Mouse (Mus musculus): ENCODE measurements around the gene Sprr3.
"Not testable (repeated sequence)": the region's sequence is repeated elsewhere in the genome, so short reads cannot be mapped to it uniquely, and the experiment has no call there.

Sprr3 gene

DNA sequence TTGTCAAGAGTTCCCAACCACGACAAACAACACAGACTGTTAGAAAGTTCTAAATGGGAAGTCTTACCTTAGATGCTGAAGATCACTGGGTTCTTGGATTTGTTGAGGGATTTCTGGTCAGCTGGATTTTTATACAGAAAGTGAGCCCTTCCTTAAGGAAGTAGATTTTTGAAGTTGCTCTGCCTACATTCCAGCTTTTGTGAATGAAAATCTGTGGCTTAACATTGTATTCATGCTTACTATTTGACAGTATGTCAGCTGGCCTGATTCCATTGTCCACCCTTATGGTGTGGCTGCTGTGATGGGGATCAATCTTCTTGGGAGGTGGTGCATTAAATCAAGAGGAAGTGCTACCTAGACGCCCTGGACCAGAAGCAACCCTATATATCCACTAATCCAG is at the start of gene Sprr3:
Gene Sprr3 (minus strand): TSS at position 101 of the 400 bp plus-strand sequence.
- DNase-seq (ENCODE audit: low spot score) = no peak

DNA sequence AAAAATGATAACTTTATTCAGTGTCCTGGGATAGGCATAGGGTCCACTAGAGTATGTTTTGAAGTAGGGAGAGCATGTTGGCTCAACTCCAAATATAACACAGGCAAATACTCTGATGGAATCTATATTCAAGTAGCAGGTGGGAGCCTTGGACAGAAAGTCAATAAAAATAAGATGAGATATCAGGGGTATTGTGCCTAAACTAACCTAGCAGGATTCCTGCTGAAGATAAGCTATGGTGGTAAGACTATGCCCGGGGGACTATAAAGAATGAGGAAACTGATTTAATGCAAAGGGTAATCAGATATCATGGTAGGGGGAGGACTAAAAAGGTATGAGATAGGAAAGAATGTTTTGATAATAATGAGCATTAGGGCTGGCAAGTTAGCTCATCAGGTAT is 49.7 kb upstream of the Sprr3 start:
- no peak for DNase-seq (ENCODE audit: low spot score)

DNA sequence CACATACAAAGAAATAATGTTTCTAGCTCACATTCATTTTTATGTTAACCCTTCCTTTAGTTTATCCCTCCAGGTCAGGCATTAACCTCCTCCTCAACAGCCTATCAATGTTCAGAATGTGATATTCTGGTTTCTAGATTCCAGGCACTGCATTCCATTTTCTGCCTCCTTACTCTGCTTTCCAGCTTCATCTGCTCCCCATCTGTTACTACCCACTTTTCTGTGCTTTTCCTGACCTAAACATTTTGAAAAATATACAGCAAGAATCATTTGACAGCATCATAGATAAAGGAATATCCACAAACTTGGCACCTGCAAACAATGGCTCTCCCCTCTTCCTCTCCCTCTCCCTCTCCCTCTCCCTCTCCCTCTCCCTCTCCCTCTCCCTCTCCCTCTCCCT is 45.0 kb upstream of the Sprr3 start:
- no peak for DNase-seq (ENCODE audit: low spot score)

DNA sequence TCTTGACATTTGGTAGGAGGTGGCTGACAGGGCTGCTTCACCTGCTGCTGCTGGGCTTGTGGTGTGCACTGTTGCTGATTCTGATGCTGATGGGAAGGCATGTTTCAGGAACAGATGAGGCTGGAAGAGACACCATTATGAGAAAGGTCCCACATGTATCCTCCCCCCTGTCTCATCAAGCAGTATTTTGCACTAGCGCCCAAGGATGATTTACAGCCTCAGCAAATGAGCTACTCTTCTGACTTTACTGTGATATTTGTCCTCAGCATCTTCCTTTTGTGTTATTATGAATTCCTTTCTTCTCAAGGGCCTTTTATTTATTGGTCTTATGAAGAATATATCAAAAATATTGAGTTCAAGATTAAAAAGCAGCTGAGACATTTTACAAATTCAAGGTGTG is 41.9 kb upstream of the Sprr3 start, which contains the start of gene Sprr4:
Gene Sprr4 (minus strand): TSS at position 101 of the 400 bp plus-strand sequence.
- no peak for DNase-seq (ENCODE audit: low spot score)

DNA sequence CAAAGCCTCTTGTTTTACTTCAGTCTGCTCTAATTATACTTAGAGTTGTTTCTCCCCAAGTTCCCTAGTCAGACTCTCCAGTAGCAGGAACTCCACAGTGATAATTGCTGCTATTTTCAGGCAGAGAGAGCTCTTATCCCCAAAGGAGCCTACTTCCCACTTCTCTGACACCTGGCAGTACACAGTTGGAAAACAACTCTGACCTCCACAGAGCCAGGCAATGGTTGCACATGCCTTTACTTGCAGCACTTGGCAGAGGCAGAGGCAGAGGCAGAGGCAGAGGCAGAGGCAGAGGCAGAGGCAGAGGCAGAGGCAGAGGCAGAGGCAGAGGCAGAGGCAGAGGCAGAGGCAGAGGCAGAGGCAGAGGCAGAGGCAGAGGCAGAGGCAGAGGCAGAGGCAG is 31.7 kb upstream of the Sprr3 start:
- DNase-seq (ENCODE audit: low spot score) = not testable (repeated sequence)

DNA sequence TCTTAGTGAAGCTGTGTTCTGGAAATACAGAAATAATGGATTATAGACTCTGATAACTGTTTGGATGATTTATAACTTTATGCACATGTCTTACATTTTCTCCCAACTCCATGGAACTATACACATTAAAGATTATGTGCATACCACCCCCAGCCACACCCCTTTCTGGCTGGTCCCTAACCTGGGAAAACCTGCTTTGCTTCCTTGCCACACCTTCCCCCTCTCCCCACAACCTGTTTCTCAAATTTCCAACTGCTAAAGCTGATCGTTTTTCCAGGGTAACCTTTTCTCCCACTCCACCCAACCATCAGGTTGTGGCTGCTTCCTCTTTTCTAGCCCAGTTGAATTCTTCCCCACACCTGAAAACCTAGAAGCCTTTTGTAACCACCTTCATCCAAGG is 27.8 kb upstream of the Sprr3 start:
- peak; percentile 59 for DNase-seq (ENCODE audit: low spot score)

DNA sequence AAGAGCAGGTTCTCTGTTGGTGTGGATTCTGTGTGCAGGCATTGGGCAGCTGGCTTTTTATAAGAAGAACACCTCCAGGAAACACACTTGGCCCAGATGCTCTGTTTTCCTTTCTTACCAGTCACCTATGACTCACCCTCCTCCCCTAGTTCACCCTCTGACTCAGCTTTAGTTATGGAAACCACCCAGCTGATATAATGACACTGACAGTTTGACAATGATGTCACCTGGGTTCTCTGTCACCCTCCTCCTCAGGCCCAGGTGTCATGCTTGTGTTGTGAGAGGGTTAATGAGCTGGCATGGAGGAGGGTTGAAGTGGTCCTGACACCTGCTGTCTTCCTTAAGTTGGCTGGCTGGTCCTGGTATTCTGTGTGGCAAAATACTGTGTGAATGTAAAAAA is 27.3 kb upstream of the Sprr3 start, which contains the start of gene Sprr1a:
Gene Sprr1a (minus strand): TSS at position 33 of the 400 bp plus-strand sequence.
- DNase-seq (ENCODE audit: low spot score) = peak; percentile 42

DNA sequence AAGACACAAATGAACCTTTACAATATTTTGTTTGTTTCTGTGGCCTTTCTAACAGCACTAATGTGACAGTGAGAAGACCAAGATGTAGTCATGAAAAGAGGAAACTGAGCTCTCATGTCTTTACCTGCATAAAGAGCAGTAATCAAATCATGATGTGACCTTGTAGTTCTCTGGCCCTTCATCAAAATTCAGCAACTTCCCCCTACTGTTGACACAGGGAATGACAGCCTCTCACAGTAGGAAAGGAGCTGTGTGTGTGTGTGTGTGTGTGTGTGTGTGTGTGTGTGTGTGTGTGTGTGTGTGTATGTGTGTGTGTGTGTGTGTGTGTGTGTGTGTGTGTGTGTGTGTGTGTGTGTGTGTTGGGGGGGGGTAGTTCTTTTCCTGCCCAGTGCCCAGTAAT is 22.7 kb upstream of the Sprr3 start:
- DNase-seq (ENCODE audit: low spot score) = peak; percentile 22

DNA sequence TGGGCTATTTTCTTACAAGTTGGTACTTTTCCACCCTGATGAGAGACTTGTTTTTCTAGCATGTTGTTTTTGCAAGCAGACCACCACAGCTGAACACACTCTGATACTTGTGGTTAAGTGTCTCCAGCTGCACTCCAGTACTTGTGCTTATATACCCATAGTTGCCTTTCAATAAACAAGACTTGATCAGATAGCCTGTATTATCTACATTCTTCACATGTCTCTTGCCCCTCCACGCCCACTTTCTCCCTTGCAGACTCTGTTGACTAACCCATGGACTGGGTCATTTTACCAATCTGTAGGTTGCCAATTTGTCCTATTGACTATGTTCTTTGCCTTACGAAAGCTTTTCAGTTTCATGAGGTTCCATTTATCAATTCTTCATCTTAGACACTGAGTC is 11.6 kb upstream of the Sprr3 start:
- no peak for DNase-seq (ENCODE audit: low spot score)

DNA sequence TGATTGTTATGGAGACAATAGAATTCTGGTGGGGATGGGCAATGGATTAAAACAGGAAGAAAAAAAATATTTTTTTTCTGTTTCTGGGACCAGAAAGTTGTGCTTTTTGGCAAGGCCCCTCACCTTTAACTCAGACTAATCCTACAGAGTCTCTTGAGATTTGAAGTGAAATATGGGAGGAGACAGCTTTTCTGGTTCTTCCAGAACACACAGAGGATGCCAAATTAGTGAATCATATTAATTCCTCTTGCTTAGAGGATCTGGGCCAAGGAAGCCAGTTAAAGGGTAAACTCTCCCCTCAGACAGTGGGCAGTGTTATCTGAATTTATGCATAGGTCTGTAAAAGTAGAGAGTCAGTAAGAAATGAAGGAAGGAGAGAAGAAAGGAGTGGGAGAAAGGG is 8.9 kb upstream of the Sprr3 start:
- no peak for DNase-seq (ENCODE audit: low spot score)

DNA sequence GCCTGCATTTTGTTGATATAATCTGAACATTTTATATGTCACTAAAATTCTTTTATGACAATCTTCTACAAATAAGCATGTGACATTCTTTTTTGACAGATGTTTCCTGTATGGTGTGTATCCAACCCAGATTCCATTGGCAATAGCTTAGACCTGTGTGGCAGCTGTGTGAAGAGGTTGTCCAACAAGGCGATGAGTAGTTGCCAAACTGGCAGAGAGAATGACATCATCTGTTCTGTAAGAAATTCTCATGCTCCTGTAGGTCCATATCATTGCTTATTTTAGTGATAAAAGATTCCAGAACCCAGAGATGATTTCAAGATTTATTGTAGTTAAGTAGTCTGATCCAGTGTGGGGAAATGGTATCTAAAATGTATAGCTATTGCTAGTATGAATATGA is 8.1 kb upstream of the Sprr3 start:
- no peak for DNase-seq (ENCODE audit: low spot score)

DNA sequence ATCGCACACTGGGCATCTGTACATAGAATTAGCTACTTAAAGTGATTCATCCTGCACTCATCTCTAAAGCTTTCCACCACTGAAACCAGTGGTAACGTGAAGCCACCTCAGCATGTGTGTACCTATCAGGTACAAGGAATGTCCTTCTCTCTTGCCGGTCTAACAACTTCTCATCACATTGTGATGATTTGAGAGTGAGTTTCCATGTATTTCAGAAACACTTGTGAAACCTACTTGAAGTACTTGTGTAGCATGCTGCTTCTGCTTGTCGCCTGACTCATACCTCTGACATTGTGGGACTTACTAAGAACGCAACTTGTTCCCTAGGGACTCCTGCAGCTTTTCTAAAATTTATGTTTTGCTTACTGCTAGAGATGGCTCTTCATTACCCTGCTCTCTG is 3.4 kb downstream of the Sprr3 start:
- DNase-seq (ENCODE audit: low spot score) = no peak

DNA sequence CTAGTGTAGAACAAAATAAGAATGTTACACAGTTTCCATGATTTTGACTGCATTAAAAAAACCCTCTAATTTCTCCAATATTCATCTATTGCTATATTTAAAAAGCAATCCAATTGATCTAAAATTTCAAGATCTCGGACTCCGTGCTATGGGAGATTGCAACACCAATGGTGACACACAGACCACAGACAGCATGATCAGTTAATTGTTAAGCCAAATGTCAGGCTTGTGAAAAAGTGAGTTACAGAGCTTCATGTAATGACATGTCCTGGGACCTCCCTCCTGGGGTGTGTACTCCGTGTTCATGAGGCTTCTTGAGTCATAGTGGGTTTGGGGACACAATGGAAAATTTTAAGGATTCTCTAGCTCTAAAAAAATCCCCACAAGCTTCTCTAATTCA is 18.3 kb downstream of the Sprr3 start:
- DNase-seq (ENCODE audit: low spot score) = no peak

DNA sequence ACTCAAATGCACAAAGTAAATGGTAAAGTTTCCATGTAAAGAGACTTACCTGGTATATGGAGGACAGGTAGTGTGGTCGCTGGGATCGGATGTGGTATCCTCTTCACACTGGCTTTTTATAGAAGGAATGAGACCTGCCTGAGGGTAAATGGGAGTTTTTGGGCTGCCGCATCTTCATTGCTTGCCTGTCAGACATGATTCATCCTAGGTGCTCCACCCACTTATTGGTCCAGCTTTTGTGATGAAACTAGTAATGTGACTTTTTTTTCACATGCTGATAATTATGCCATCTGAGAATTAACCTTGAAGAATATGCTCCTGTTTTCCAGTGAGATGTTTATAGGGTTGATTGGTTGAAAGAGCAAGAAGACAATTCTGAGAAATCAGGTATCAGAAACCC is 19.8 kb downstream of the Sprr3 start, which contains the start of gene Sprr1b:
Gene Sprr1b (minus strand): TSS at position 101 of the 400 bp plus-strand sequence.
- DNase-seq (ENCODE audit: low spot score) = no peak

DNA sequence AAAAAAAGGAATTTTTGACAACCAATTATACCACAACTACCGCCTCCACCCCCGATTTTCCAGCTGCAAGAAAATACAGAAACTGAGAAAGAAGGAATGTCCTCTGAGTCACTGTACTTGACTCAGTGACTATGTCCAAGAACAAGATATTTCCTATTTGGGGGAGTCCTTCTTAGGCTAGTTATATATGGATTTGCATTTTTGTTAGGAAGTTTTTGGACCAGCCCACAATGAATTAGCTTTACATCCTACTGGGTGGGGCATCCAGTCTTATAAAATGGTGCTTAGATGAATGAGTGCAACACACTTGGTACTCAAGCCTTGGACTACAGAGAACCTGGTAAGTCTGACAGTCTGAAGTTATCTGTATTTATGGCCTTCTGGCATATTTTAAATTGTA is 26.2 kb downstream of the Sprr3 start, which contains the start of gene Sprr2k:
Gene Sprr2k (plus strand): TSS at position 301 of the 400 bp plus-strand sequence.
- DNase-seq (ENCODE audit: low spot score) = no peak

DNA sequence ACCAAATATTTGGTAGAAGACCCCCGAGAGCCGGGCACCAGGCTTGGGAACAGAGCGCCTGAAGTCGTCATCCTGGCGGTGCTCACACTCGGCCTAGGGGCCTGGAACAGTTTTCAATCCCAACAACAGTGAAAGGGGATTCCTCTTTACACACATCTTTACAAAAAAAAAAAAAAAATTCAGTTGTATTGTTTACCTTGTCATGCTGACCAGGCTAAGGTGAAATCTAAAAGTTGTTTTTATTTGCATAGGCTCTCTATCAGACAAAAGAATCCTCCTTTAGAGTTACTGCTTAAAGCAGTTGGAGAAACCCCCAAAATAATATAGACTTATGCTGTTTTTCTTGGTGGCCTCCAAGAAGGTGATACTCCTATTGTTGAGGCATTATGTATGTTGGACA is 29.2 kb downstream of the Sprr3 start, which contains the start of gene Gm9774:
Gene Gm9774 (minus strand): TSS at position 101 of the 400 bp plus-strand sequence.
- no peak for DNase-seq (ENCODE audit: low spot score)

DNA sequence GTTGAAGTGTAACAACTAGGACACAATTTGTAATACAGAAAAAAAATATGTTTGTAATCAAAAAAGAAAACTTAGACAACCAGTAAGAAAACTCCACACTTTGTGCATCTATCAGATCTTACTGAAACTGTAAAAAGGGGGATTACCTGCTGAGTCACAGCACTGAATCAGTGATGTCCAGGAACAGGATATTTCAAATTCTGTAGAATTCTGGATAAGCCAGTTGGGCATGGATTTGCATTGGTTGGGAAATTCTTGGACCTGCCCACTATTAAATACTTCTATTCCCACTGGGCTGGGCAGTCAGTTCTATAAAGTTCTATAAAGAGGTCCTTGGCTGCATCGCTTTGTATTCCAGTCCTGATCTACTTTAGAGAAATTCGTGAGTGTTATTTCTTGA is 40.7 kb downstream of the Sprr3 start, which contains the start of gene Sprr2j-ps:
Gene Sprr2j-ps (plus strand): TSS at position 301 of the 400 bp plus-strand sequence.
- DNase-seq (ENCODE audit: low spot score) = no peak

DNA sequence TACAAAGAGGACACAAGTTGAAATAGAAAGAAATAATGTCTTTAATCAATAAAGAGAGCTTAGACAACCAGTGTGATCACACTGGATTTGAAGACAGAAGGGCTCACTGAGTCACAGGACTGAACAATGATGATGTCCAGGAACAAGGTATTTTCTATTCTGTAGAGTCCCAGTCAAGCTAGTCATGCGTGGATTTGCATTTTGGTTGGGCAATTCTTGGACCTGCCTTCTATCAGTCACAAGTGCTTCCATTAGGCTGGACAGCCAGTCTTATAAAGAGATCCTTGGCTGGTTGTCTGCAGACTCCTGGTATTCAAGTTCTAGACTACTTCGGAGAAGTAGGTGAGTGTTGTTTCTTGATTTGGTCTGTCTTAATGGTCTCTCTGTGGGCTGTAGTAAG is 50.8 kb downstream of the Sprr3 start, which contains the start of gene Sprr2i:
Gene Sprr2i (plus strand): TSS at position 301 of the 400 bp plus-strand sequence.
- no peak for DNase-seq (ENCODE audit: low spot score)
